Mouse (Mus musculus) hindbrain, embryonic 11.5 days (tissue): ENCODE measurements at regions not wholly inside any gene's neighbourhood (a gene's known extent, or its start where the extent isn't known, plus 50 kb on each side); places are given as distances from the start of the nearest gene placed in this dataset.
A peak's percentile ranks its signal among the peaks of the same experiment; 100 is the strongest.

Source experiments
- ATAC-seq: fragments of 200-750 bp; cut with Nextera tagmentation; 2 replicates; pipeline ENCODE4 v1.8.0; 2017; ENCODE audit warnings: mild to moderate bottlenecking, moderate TSS enrichment, moderate library complexity; ENCODE audit not compliant: low FRiP score
- DNase-seq: peaks from one replicate; pipeline ENCODE4 v3.0.0-alpha.2; 2015; ENCODE audit warnings: low spot score
- H3K27ac ChIP-seq: fragments of 300-500 bp; sonication (generic); 2 replicates; pipeline ENCODE4 v1.5.1; 2014; ENCODE audit warnings: mild to moderate bottlenecking, low read depth, low read length
- H3K27me3 ChIP-seq: fragments of 300-500 bp; sonication (generic); 2 replicates; pipeline ENCODE4 v1.6.1; 2014; ENCODE audit warnings: mild to moderate bottlenecking, low read length, moderate library complexity, mixed read lengths; ENCODE audit not compliant: control insufficient read depth, insufficient read depth
- H3K36me3 ChIP-seq: fragments of 300-500 bp; sonication (generic); 2 replicates; pipeline ENCODE4 v1.6.1; 2014; ENCODE audit warnings: mild to moderate bottlenecking, low read length, moderate library complexity, mixed read lengths; ENCODE audit not compliant: control insufficient read depth, insufficient read depth
- H3K4me1 ChIP-seq: fragments of 300-500 bp; sonication (generic); replicated peaks from 2 replicates; pipeline ENCODE4 v1.6.1; 2014; ENCODE audit warnings: low read length, mixed read lengths; ENCODE audit not compliant: control insufficient read depth, insufficient read depth
- H3K4me2 ChIP-seq: fragments of 300-500 bp; sonication (generic); replicated peaks from 2 replicates; pipeline ENCODE4 v1.6.1; 2014; ENCODE audit warnings: mild to moderate bottlenecking, low read depth, low read length
- H3K4me3 ChIP-seq: fragments of 300-500 bp; sonication (generic); 2 replicates; pipeline ENCODE4 v1.5.1; 2014; ENCODE audit warnings: low read depth, low read length
- H3K9ac ChIP-seq: fragments of 300-500 bp; sonication (generic); 2 replicates; pipeline ENCODE4 v1.6.1; 2014; ENCODE audit warnings: low read depth, low read length
- H3K9me3 ChIP-seq: fragments of 300-500 bp; sonication (generic); 2 replicates; pipeline ENCODE4 v1.6.1; 2016; ENCODE audit warnings: low read length; ENCODE audit not compliant: control insufficient read depth
- WGBS: fragments of 180-500 bp; shearing (Covaris S2); extraction: QIAGEN DNeasy Blood & Tissue Kit; methylation state at CpG from one replicate; pipeline ENCODE4 v1.1.7; 2014; 5-methylcytosine and 5-hydroxymethylcytosine counted together

- no peak overlapping the region for H3K27ac ChIP-seq
- whole genome bisulfite sequencing = 79% methylated on average over 2 of the region's 2 CpGs
- no peak overlapping the region for H3K9ac ChIP-seq
- no peaks in the 10 kb centered on the region for H3K27me3 ChIP-seq
- no peak overlapping the region for H3K4me3 ChIP-seq
- no peak overlapping the region for H3K4me2 ChIP-seq
- no peaks in the 10 kb centered on the region for H3K4me1 ChIP-seq
- no peak for ATAC-seq
- no peaks in the 10 kb centered on the region for H3K36me3 ChIP-seq
- no peaks in the 10 kb centered on the region for H3K9me3 ChIP-seq
- DNase-seq = no peak
Observed at GRCm38 (mm10) chr8:53984296-53984695, 93.1 kb upstream of the Vegfc start.

GRCm38 (mm10) chr8:53985685-53986084 is 91.7 kb upstream of the Vegfc start:
- no peak overlapping the region for H3K27ac ChIP-seq
- WGBS = 91% methylated on average over 1 of the region's 1 CpGs
- ATAC-seq = no peak
- H3K27me3 ChIP-seq = no peaks in the 10 kb centered on the region
- no peaks in the 10 kb centered on the region for H3K4me1 ChIP-seq
- DNase-seq = no peak
- H3K36me3 ChIP-seq = no peaks in the 10 kb centered on the region
- no peak overlapping the region for H3K4me3 ChIP-seq
- H3K4me2 ChIP-seq = no peak overlapping the region
- H3K9me3 ChIP-seq = no peaks in the 10 kb centered on the region
- H3K9ac ChIP-seq = no peak overlapping the region

DNA sequence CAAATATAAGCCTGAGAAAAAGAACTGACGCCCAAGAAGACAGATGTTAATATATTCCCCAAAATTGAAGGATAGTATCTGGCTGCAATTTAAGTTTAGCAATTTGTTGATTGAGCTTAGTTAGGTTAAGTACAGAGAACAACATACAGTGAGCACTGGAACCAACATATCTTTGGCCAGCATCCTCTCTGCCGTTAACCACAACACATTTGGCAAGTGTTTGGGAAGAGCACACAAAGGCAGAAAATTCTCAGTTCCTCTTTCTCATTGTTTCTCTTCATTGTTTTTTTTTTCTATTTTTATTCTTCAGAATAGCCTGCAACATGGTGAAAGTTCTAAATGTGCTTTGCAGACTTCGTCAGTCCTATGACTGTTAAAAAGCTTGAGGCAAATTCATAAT is 83.2 kb upstream of the Vegfc start:
- Histone ChIP-seq H3K9me3 (no peaks in the 10 kb centered on the region; the same call in 1 of the 2 replicates), H3K4me1 (no peaks in the 10 kb centered on the region), H3K4me2 (no peak overlapping the region), H3K4me3 (no peak overlapping the region), H3K36me3 (no peaks in the 10 kb centered on the region), H3K9ac (no peak overlapping the region), H3K27ac (no peak overlapping the region), H3K27me3 (no peaks in the 10 kb centered on the region)
- ATAC-seq = no peak
- DNase-seq = no peak
- WGBS = 88% methylated on average over 3 of the region's 3 CpGs

DNA sequence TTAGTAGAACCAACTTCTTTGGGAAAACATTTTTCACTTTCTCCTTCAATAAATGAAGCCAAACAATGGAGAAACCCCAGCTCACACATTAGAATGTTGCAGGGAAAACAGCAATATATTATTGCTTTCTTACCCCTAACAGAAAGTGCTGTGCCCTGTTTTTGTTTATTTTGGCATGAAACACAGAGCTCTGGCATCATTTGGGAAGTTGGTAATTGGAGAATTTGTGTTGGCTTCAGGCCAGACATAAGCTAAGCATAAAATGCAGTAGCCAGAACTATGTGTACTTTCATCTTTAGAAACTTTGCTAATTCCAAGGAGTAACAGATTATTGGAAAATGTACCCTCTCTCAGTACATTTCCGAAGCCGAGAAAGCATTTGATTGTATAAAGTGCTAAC is 79.9 kb upstream of the Vegfc start:
- H3K4me2 ChIP-seq = no peak overlapping the region

DNA sequence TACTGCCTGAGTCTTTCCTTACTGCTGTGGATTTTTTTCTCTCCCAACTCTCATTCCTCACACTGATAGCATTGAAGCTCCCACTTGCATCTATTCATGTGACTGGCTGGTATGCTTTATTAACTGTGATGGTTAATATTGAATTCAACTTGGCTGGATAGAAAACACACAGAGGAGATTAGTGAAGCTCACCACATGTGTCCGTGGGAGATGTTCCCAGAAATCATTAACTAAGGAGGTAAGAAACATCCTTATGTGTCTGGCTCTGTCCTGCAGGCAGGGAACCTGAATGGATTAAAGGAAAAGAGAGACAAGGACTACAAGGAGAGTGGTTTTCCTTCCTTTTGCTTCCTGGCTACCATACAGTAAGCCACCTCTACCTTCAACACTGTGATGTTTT is 74.5 kb upstream of the Vegfc start:
- no peaks in the 10 kb centered on the region for H3K9me3 ChIP-seq
- 57% methylated on average over 1 of the region's 1 CpGs for WGBS
- ATAC-seq (no peak), DNase-seq (no peak)
- no peaks in the 10 kb centered on the region for H3K4me1 ChIP-seq
- H3K4me3 ChIP-seq = no peak overlapping the region
- H3K36me3 ChIP-seq = no peaks in the 10 kb centered on the region
- no peak overlapping the region for H3K9ac ChIP-seq
- no peak overlapping the region for H3K27ac ChIP-seq
- H3K4me2 ChIP-seq = no peak overlapping the region
- no peaks in the 10 kb centered on the region for H3K27me3 ChIP-seq

More for the DNA sequence above, 79.9 kb upstream of the Vegfc start:
- ATAC-seq (no peak), DNase-seq (no peak)
- Histone ChIP-seq H3K36me3 (no peaks in the 10 kb centered on the region), H3K27ac (no peak overlapping the region), H3K9me3 (no peaks in the 10 kb centered on the region), H3K4me3 (no peak overlapping the region), H3K9ac (no peak overlapping the region), H3K4me1 (no peaks in the 10 kb centered on the region), H3K27me3 (no peaks in the 10 kb centered on the region)
- 85% methylated on average over 2 of the region's 2 CpGs for WGBS

DNA sequence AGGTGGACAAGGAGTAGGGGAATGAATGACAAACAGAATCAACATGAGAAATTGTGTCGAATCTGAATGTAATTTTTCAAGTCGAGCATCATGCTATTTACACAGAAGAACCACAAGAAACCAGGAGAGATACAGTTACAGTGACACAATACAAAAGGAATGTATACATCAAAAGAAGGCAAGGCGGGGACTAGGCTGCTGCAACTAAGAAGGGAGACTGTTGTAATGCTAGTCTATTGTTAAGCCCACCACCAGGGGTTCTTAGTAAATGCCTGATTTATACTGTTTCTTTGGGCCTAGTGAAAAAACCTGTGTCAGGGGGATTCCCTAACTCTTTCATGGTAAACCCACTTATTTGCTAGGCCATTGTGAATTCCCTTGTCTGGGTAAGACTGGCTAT is 63.3 kb upstream of the Vegfc start:
- no peak overlapping the region for H3K4me3 ChIP-seq
- ATAC-seq = no peak
- H3K9ac ChIP-seq = no peak overlapping the region
- no peaks in the 10 kb centered on the region for H3K9me3 ChIP-seq
- no peak overlapping the region for H3K4me2 ChIP-seq
- 23% methylated on average over 3 of the region's 3 CpGs for WGBS
- H3K36me3 ChIP-seq = no peaks in the 10 kb centered on the region
- no peaks in the 10 kb centered on the region for H3K27me3 ChIP-seq
- H3K27ac ChIP-seq = no peak overlapping the region
- DNase-seq = no peak
- no peaks in the 10 kb centered on the region for H3K4me1 ChIP-seq

- peak; percentile 65 for ATAC-seq
Observed at GRCm38 (mm10) chr8:54018535-54019165, 58.8 kb upstream of the Vegfc start.

More at GRCm38 (mm10) chr8:54018535-54019165, 58.8 kb upstream of the Vegfc start:
- 54% methylated on average over 3 of the region's 3 CpGs for WGBS
- Histone ChIP-seq H3K27ac (no peak overlapping the region), H3K9ac (no peak overlapping the region), H3K4me2 (no peak overlapping the region), H3K36me3 (no peaks in the 10 kb centered on the region), H3K4me1 (no peaks in the 10 kb centered on the region), H3K9me3 (no peaks in the 10 kb centered on the region), H3K4me3 (no peak overlapping the region), H3K27me3 (no peaks in the 10 kb centered on the region)
- DNase-seq = no peak
